Mouse (Mus musculus): ENCODE results near the gene Aplp2. TPM values are rescaled to one million over a fixed set of nuclear protein-coding genes. Genes with fewer than 3 reads are reported as not detected.

Aplp2 gene
- polyA plus RNA-seq, 1 experiment from 2014 or later, result 344 TPM

DNA sequence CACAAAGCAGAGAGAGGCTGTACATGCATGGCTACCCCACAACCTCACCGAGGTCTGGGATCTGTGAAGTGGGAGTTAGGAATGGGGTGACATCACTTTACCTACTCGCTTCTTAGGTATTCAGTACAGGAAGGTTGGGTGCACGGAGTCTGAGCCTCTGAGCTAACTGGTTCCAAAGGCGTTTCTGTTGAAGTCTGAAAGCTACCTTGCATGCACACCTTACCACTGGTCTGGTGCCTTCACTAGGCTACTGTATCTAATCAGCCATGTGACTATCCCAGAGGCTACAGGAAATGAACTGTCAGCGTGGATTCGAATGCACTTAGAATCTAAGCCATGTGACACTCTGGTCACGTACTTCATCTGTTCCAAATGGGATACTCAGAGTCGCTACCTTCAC, 55.0 kb downstream of the Aplp2 start:
- no peak for ATAC-seq (ENCODE audit: insufficient number of reproducible peaks, low FRiP score)
- H3K9ac ChIP-seq, result no peak overlapping the region
- no peak overlapping the region for H3K27ac ChIP-seq (ENCODE audit: poor library complexity, severe bottlenecking)
- peaks cover 21% of the 10 kb centered on the region for H3K4me1 ChIP-seq (replicated peaks)
- no peaks in the 10 kb centered on the region for H3K9me3 ChIP-seq (replicated peaks)
- H3K36me3 ChIP-seq, result peaks cover 84% of the 10 kb centered on the region
- WGBS, result 62% methylated on average over 8 of the region's 8 CpGs
- H3K27me3 ChIP-seq (replicated peaks), result no peaks in the 10 kb centered on the region
- H3K4me3 ChIP-seq, result no peak overlapping the region
- no peak overlapping the region for H3K4me2 ChIP-seq

DNA sequence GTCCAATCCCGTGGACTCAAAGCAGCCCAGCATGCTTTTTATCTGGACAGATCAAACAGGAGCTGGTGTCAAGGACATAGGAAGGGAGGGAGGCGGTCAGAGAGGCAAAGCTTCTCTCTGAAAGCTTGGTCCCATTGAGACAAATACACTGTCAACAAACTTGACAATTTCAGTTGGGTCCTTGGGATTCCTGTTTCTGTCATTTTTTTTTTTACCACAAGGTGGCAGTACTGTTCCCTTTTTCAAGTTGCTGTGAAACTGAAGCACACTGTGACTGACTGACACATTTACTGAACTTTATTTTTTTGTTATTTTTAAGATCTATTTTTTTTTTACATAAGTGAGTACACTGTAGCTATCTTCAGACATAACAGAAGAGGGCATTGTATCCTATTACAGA, 60.6 kb downstream of the Aplp2 start:
- ATAC-seq (ENCODE audit: insufficient number of reproducible peaks, low FRiP score), result no peak
- no peak overlapping the region for H3K4me2 ChIP-seq
- no peaks in the 10 kb centered on the region for H3K4me1 ChIP-seq (replicated peaks)
- WGBS, result 78% methylated on average over 2 of the region's 2 CpGs
- peaks cover 71% of the 10 kb centered on the region for H3K36me3 ChIP-seq
- H3K27ac ChIP-seq (ENCODE audit: poor library complexity, severe bottlenecking), result no peak overlapping the region
- H3K27me3 ChIP-seq (replicated peaks), result no peaks in the 10 kb centered on the region
- no peak overlapping the region for H3K9ac ChIP-seq
- H3K4me3 ChIP-seq, result no peak overlapping the region
- H3K9me3 ChIP-seq (replicated peaks), result no peaks in the 10 kb centered on the region

DNA sequence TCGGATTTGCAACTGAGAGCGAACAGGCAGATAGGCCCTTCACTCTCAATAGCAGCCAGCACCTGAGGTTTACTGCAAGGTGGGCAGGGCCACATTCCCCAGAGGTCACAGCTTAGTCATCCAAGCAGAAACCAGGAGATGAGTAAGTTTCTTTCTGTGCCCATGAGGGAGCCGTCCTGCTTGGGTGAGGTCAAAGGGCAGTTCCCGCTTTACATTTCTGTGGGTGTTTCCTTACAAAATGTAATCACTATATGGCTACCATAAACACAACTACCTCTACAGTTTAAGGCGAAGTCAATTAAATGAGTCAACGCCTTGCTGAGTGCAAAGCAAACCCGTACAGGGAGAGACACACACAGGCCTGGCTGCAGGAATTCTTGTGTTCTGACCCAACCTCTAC, 63.5 kb downstream of the Aplp2 start:
- Histone ChIP-seq H3K9ac (no peak overlapping the region), H3K4me1 (replicated peaks) (peaks cover 16% of the 10 kb centered on the region), H3K4me3 (no peak overlapping the region), H3K27ac (ENCODE audit: poor library complexity, severe bottlenecking) (no peak overlapping the region), H3K27me3 (replicated peaks) (no peaks in the 10 kb centered on the region), H3K36me3 (peaks cover 48% of the 10 kb centered on the region), H3K9me3 (replicated peaks) (no peaks in the 10 kb centered on the region), H3K4me2 (no peak overlapping the region)
- 83% methylated on average over 7 of the region's 7 CpGs for WGBS
- no peak for ATAC-seq (ENCODE audit: insufficient number of reproducible peaks, low FRiP score)

DNA sequence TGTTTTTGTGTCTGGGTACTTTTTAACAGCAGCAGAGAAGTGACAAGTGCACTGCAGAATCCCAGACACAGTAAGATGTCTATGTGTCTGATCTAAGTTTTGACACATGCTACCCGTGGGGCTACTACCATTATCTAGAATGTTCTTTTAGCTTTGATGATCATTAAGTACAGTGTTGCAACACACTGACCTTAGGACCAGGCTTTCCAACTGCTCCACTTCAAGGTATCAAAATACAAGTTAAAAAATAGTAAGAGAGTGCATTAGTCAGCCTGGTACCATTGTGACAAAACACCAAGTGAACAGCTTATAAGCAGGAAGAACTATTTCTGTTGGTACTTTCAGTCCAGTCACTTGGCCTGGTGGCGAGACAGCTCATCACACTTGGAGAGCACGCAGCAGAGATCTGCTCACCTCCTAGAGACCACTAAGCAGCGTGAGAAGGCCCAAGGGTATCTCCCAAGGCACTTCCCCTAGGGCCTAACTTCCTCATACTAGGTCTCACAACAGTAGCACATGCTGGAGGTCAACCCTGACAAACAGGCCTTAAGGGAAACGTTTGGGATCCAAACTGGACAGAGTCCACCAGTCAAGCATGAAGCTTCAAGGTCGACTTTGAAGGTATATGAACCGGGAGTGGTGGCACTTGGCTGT, 66.2 kb downstream of the Aplp2 start:
- WGBS, result 50% methylated on average over 7 of the region's 7 CpGs
- H3K4me3 ChIP-seq, result no peak overlapping the region

DNA sequence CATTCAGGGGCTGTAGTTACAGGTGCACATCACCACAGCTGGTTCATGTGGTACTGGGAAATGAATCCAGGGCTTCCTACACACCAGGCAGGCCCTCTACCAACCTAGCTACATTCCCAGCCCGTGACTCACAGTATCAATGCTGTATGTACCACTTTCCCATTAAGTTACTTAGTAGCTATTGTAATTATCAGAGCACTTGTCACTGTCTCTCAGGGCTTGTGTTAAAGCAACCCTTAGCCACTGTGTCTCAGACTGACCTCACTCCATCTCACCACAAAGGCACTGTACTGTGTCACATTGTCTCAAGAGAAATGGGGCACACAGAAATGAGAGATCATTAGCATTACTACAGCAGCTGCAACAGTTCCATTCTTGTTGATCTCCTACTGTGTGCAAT, 68.7 kb downstream of the Aplp2 start:
- Histone ChIP-seq H3K4me2 (no peak overlapping the region), H3K4me1 (replicated peaks) (peaks cover 16% of the 10 kb centered on the region), H3K9ac (no peak overlapping the region), H3K36me3 (peaks cover 4% of the 10 kb centered on the region; the same call in 1 of the 2 replicates), H3K27ac (ENCODE audit: poor library complexity, severe bottlenecking) (no peak overlapping the region), H3K4me3 (no peak overlapping the region), H3K27me3 (replicated peaks) (no peaks in the 10 kb centered on the region), H3K9me3 (replicated peaks) (no peaks in the 10 kb centered on the region)
- WGBS, result 56% methylated on average over 1 of the region's 1 CpGs
- ATAC-seq (ENCODE audit: insufficient number of reproducible peaks, low FRiP score), result no peak

More for the DNA sequence above, 66.2 kb downstream of the Aplp2 start:
- no peak overlapping the region for H3K27ac ChIP-seq (ENCODE audit: poor library complexity, severe bottlenecking)
- H3K9ac ChIP-seq, result no peak overlapping the region
- peaks cover 27% of the 10 kb centered on the region for H3K36me3 ChIP-seq
- no peaks in the 10 kb centered on the region for H3K27me3 ChIP-seq (replicated peaks)
- H3K4me1 ChIP-seq (replicated peaks), result peaks cover 16% of the 10 kb centered on the region
- no peaks in the 10 kb centered on the region for H3K9me3 ChIP-seq (replicated peaks)
- H3K4me2 ChIP-seq, result no peak overlapping the region
- no peak for ATAC-seq (ENCODE audit: insufficient number of reproducible peaks, low FRiP score)

DNA sequence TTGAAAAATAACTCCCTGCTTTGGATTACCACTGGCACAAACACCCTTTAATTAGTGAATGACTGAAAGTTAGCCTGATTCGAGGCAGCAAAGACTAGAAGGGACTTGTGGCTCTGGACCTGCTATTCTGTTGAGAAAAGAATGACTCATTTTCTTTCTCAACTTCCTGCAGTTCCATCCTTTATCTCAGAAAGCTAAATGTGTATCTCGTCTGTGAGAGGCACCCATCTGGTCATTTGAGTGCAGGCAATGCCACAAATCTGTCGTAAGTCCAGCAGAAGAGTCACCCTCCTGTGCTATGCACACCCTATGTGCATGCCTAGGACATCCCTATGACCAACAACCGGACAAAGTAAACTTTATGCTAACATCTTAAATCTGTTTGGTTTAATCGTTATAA, 78.5 kb downstream of the Aplp2 start:
- ATAC-seq (ENCODE audit: insufficient number of reproducible peaks, low FRiP score), result no peak
- Histone ChIP-seq H3K4me3 (no peak overlapping the region), H3K9ac (no peak overlapping the region), H3K36me3 (no peaks in the 10 kb centered on the region), H3K4me1 (replicated peaks) (peaks cover 16% of the 10 kb centered on the region), H3K27ac (ENCODE audit: poor library complexity, severe bottlenecking) (no peak overlapping the region), H3K9me3 (replicated peaks) (no peaks in the 10 kb centered on the region), H3K4me2 (no peak overlapping the region), H3K27me3 (replicated peaks) (peaks cover 84% of the 10 kb centered on the region)
- WGBS, result 66% methylated on average over 5 of the region's 5 CpGs

DNA sequence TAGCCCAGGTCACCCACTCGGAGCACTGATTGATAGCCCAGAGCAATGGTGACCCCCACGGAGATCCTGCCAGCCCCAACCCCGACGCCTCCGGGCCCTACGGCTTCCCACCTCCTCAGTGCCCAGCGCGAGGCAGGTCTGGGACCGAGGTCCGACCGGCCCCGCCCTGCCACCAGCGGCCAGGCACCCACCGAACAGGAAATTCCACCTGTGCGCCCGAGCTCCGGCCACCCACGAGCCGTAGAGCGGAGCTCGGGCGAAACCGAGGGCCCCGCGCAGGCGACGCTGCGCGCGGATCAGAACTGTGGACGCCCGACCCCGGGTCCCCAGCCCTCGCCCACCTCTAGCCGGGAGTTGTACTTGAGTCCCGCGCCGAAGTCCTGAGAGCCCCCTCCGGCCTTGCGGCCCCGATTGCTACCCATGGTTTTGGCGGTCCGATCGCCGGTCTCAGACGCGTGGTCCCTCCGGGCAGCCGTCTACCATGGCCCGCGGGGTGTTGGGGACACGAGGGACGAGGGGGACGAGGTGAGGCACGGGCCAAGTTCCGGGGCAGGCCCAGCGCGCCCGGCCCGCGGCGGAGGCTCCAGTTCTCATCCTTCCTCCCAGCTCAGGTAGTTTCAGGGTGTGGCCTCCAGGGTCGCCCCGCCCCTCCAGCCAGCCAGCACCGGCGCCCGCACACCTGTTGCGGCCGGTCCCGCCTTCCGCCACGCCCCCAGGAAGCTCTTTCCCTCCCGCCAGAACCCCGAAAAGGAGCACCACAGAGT, 80.2 kb downstream of the Aplp2 start, which contains the start of gene St14:
TSS of gene St14 (minus strand) at position 649 of the 764 bp plus-strand sequence.
- Histone ChIP-seq H3K9me3 (replicated peaks) (no peaks in the 10 kb centered on the region), H3K4me3 (peak within 1 kb of the TSS; percentile 53), H3K36me3 (no peaks in the 10 kb centered on the region), H3K4me1 (replicated peaks) (peaks cover 16% of the 10 kb centered on the region), H3K4me2 (peak within 1 kb of the TSS; percentile 96), H3K27ac (ENCODE audit: poor library complexity, severe bottlenecking) (no peak within 1 kb of the TSS), H3K27me3 (replicated peaks) (peaks cover 87% of the 10 kb centered on the region), H3K9ac (peak within 1 kb of the TSS; percentile 63)
- ATAC-seq (ENCODE audit: insufficient number of reproducible peaks, low FRiP score), result peak; percentile 40; the same call in 1 of the 2 replicates
- under 1% methylated on average over 74 of the region's 74 CpGs for WGBS

DNA sequence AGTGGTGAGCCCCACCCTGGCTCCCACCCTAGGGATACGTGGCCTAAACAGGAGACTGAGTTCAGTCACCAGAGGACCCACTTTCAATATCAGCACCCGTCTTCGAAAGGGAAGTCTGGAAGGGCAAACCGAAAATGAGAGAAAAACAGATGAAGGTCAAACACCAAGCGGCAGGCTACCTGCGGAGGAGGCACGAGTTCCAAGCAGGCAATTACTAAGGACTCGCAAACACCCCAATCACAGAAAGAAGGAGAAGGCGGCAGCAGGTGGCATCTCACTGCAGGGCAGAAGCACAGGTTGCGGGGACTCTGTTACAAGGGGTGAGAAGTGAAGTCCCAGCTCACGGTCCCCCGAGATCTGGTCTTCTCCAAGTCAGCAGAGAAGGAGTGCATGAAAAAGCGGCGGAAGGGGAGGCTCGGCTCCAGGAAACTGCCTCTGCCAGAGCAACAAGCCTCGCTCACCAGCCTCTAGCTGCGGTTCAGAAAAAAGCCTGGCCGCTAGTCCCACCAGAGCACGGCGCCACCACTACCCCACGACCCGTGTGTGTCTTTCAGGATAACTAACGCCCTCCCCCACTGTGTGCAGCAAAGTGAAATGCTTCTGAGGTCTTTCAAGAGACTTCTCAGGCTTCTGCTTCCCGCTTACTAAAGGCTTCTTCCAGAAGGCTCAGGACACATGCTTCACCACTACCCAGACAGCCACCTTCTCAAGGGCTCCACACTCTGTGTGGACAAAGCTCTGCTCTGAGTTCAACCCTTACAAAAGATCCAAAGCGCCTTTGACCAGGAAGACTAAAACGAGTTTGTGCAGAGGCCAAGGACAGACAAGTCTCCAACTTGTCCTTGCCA, 81.0 kb downstream of the Aplp2 start:
- no peak for ATAC-seq (ENCODE audit: insufficient number of reproducible peaks, low FRiP score)
- no peaks in the 10 kb centered on the region for H3K9me3 ChIP-seq (replicated peaks)
- H3K4me3 ChIP-seq, result peak overlapping the region; percentile 53
- H3K27me3 ChIP-seq (replicated peaks), result peaks cover 79% of the 10 kb centered on the region
- H3K36me3 ChIP-seq, result no peaks in the 10 kb centered on the region
- no peak overlapping the region for H3K27ac ChIP-seq (ENCODE audit: poor library complexity, severe bottlenecking)
- H3K4me1 ChIP-seq (replicated peaks), result peaks cover 16% of the 10 kb centered on the region
- 8% methylated on average over 26 of the region's 26 CpGs for WGBS
- peak overlapping the region; percentile 63; the same call in 1 of the 2 replicates for H3K9ac ChIP-seq
- H3K4me2 ChIP-seq, result peak overlapping the region; percentile 96

DNA sequence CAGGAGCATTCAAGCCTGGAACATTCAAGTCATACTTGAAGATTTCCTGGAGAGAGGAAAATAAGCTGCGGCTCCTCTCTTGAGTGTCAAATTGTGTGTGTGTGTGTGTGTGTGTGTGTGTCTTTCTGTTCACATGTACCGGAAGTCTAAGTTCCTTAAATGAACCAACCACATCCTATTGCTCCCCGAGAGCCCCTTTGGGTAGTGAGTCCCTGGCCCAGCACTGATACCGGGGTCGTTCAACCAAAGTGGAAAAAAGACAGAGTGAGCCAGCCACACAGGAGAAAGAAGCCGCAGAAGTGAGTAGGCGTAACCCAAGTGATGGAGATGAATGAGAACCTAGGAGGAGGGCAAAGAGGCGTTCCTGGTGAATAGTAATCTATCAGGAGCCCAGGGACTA, 81.7 kb downstream of the Aplp2 start:
- H3K27me3 ChIP-seq (replicated peaks), result peaks cover 73% of the 10 kb centered on the region
- H3K4me2 ChIP-seq, result peak overlapping the region; percentile 96
- WGBS, result 60% methylated on average over 8 of the region's 8 CpGs
- H3K4me3 ChIP-seq, result 0 out of 2 replicates have a peak overlapping the region, but pooled peaks have one; percentile 53
- H3K4me1 ChIP-seq (replicated peaks), result peaks cover 16% of the 10 kb centered on the region
- no peak overlapping the region for H3K9ac ChIP-seq
- no peaks in the 10 kb centered on the region for H3K36me3 ChIP-seq
- no peak overlapping the region for H3K27ac ChIP-seq (ENCODE audit: poor library complexity, severe bottlenecking)
- H3K9me3 ChIP-seq (replicated peaks), result no peaks in the 10 kb centered on the region
- ATAC-seq (ENCODE audit: insufficient number of reproducible peaks, low FRiP score), result no peak

DNA sequence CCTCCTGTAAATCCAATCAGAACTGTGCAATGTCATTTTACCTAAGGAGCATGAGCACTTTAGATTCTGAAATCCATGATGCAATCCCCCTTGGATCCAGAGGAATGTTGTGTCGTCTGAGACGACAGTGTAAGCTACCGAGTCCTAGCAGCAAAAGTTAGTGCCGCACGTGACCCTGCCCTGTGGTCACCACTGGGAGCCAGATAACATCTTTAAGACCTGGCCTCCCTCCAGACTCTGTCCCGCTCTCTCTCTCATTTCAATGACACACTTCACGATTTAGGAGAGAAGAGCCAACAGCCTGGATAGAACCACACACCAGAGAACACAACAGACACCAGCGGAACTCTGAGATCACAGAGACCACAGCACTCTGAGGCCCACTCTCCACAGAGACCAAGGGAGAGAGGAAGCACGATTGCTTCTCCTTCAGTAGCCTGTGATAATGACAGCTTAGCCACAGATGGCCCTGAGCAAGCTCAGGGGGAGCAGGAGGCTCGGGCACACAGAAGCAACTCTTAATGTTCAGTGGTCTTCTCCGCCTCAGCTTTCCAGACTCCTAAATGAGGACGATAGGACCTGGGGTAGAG, 83.6 kb downstream of the Aplp2 start:
- H3K27ac ChIP-seq (ENCODE audit: poor library complexity, severe bottlenecking), result no peak overlapping the region
- WGBS, result 59% methylated on average over 12 of the region's 12 CpGs
- no peak overlapping the region for H3K9ac ChIP-seq
- H3K4me1 ChIP-seq (replicated peaks), result peaks cover 16% of the 10 kb centered on the region
- no peaks in the 10 kb centered on the region for H3K36me3 ChIP-seq
- peaks cover 53% of the 10 kb centered on the region for H3K27me3 ChIP-seq (replicated peaks)
- no peak overlapping the region for H3K4me3 ChIP-seq
- ATAC-seq (ENCODE audit: insufficient number of reproducible peaks, low FRiP score), result no peak
- H3K4me2 ChIP-seq, result no peak overlapping the region
- H3K9me3 ChIP-seq (replicated peaks), result no peaks in the 10 kb centered on the region

Measured in heart, embryonic 12.5 days (tissue).